Mouse (Mus musculus): ENCODE results near the gene Krt7.

Gene Krt7

GRCm38 (mm10) chr15:101410775-101411174, at the start of gene Krt7:
Krt7 (plus strand) TSS chr15:101411043.
- no peak for DNase-seq (ENCODE audit: low read depth, low spot score)

DNA sequence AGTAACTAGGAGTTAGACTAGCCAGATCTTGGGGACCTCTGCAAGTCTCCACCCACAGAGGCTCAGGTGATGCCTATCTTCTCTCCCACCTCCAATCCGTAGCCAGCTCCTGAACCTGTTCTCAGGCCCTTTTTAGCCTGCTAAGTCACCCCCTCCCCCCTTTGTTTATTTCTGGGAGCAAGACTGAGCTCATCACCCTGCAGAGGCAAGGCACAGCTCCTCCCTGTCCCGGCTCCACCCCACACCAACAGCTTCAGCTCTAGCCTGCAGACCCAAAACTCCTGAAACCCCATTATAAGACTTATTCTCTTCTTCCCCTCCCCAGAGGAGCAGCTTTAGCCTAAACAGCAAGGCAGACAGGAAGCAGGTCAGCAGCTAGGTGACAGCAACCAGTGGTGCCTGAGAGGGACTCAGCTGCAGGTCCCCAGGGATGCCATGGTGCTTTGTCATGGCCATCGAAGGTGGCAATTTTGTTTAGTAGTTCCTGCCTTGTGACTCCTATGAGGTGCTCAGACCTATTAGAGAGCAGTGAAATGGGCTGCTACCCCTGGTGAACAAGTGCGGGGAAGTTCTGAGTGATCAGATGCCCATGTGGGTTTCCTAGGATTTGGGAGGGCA, 48.3 kb upstream of the Krt7 start:
- no peak for DNase-seq (ENCODE audit: low read depth, low spot score)

GRCm38 (mm10) chr15:101363933-101364332, 46.9 kb upstream of the Krt7 start:
- no peak for DNase-seq (ENCODE audit: low read depth, low spot score)

DNA sequence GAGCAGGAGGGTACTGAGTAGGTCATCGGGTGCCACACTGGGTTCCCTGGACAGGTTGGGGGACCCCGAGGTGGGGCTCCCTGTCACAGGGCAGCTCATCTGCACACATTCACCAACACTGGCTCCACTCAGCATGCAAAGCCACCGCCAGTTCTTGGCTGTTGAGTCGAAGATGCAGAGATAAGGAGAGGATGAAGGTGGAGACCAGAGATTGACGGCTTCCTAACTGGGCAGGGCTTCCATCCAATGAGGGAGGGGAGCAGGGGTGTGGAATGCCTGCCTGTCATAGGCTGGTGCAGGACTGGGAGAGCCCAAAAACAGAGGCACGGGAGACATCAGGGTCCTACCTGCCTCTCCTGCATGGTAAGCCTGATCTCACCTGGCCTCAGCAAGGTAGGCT, 46.4 kb upstream of the Krt7 start:
- no peak for DNase-seq (ENCODE audit: low read depth, low spot score)

DNA sequence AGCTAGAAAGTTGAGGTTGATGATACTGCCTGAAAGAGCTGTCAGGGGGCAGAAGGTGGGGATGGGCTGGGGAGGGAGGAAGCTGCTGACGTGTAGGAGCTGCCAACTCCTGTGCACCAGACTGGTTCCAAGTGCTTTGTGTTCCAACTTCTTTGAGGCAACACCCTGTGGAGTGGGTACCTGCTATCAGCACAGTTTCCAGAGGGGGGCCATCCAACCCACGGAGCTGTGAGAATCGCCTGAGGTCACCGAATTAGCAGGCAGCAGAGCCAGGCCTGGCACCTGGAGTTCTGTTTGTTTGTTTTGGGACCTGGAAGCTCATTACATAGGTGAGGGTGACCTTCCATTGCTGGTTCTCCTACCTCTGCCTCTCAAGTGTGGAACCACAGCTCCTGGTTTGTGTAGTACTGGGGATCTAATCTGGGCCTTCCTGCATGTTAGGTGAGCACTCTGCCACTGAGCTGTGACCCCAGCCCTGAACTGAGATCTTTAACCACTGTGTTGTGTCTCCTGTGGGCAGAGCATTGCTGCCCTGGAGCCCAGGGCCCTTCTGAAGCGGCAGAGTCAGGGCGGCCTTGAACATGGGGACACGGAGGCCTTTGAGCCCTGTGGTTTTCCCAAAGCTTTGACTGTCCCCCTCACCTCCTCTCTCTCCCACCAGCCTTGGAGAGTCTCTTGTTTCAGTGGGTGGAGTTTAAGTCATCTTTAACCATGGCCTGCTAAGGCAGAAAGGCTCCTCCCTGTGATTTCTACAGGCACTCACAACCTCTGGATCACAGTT, 45.8 kb upstream of the Krt7 start:
- DNase-seq (ENCODE audit: low read depth, low spot score) = no peak

GRCm38 (mm10) chr15:101365721-101366120, 45.1 kb upstream of the Krt7 start:
- no peak for DNase-seq (ENCODE audit: low read depth, low spot score)

GRCm38 (mm10) chr15:101366482-101366881, 44.4 kb upstream of the Krt7 start:
- DNase-seq (ENCODE audit: low read depth, low spot score) = no peak

- DNase-seq (ENCODE audit: low read depth, low spot score) = no peak
Measured at GRCm38 (mm10) chr15:101366926-101367325, 43.9 kb upstream of the Krt7 start.

DNA sequence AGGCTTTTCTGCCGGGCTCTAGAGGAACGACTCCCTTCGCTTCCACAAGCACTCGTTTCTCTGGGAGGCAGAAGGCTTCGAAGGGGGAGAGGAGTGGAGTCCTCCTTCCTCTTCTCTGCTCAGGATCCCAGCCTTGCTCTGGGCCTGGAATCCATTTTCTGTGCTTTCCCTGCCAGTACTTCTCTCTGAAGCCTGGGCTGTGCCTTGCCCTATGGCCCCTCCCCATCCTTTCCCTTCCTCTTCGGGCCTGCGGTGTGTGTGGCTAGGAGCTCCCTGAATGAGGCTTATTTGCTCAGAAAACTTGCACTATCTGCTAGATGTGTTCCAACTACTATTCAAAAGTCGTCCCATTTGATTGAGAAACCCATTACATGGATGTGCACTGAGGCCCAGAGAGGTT, 43.3 kb upstream of the Krt7 start:
- DNase-seq (ENCODE audit: low read depth, low spot score) = no peak

- DNase-seq (ENCODE audit: low read depth, low spot score) = no peak
Measured at GRCm38 (mm10) chr15:101368015-101368414, 42.8 kb upstream of the Krt7 start.

DNA sequence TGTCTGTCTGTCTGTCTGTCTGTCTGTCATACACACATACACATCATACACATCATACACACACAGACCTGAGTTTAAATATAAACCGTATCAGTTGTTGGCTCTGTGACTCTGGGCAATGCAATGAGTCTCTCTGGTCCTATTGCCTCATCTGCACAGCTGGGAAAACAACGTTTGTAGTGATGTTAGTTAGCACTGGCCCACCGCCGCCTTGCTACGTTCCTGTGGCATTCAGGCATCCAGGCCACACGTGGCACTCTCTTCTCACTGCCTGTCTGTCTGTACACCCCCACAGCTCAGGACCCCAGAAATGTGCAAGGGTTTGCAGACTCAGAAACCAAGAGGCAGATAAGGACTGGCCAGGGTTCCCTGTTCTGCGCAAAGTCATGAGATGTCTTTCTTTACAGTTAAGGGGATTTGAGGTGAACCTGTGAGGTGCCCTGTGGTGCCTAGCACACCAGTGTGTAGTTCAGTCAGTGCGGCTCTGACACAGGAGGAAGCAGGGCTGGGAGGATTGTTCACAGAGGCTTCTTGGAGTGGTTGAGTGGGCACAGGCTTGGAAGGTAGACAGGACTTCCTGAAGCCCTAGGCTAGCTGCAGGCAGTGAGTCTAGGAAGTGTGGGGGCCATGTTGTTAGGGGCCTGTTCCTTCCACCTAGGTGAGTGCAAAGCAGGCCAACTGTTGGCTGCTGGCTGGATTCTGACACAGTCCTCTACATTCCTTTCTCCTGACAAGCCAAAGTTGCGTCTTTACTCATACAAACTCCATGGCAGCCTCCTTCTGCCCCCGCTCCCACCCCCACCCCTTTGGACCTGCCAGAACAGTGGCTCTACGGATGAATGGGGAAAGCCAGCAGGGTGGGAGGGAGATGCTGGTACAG, 42.1 kb upstream of the Krt7 start:
- no peak for DNase-seq (ENCODE audit: low read depth, low spot score)

- DNase-seq (ENCODE audit: low read depth, low spot score) = no peak
Measured at GRCm38 (mm10) chr15:101369382-101370100, 41.3 kb upstream of the Krt7 start.

GRCm38 (mm10) chr15:101370101-101370911, 40.5 kb upstream of the Krt7 start, which contains the start of gene Krt80:
Krt80 (minus strand) TSS chr15:101370162.
- DNase-seq (ENCODE audit: low read depth, low spot score) = no peak

- no peak for DNase-seq (ENCODE audit: low read depth, low spot score)
Measured at GRCm38 (mm10) chr15:101371141-101371985, 39.5 kb upstream of the Krt7 start.

DNA sequence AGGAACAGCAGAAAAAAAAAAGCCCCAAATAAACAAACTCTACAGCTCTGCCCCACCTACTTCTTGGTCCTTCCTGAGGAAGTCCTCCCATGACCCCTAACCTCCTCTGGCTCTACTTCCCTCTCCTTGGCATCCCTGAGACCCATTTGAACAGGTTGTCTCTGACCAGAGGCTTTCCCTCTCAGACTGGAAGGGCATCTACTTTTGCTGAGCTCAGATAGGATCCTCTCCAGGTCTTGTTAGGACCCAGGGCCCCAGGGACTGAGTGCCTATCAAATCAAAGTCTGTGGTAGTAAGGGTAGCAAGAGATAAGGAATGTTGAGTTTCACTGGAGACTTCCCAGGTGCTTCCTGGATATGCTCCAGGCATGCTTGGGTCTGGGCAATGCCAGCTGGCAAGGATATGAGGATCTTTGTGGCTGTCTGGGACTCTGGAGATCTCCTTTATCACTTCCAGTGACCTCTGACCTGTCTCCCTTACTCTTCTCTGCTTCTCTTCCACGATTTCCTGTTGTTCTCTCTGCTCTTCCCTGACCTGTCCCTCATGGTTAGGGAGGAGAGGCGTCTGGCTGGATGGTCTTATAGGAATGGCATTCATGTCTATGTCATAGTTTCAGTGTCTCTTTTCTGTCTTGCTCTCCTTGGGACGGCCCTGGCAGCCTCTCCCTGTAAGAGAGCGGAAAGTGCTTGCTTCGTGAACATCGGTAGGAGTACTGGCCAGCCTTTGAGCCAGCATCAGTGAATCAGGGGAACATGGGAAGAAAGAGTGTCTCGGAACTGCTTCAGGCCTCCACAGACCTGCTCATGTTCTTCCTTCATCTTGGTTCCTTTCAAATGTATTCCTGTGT, 38.5 kb upstream of the Krt7 start:
- DNase-seq (ENCODE audit: low read depth, low spot score) = no peak

DNA sequence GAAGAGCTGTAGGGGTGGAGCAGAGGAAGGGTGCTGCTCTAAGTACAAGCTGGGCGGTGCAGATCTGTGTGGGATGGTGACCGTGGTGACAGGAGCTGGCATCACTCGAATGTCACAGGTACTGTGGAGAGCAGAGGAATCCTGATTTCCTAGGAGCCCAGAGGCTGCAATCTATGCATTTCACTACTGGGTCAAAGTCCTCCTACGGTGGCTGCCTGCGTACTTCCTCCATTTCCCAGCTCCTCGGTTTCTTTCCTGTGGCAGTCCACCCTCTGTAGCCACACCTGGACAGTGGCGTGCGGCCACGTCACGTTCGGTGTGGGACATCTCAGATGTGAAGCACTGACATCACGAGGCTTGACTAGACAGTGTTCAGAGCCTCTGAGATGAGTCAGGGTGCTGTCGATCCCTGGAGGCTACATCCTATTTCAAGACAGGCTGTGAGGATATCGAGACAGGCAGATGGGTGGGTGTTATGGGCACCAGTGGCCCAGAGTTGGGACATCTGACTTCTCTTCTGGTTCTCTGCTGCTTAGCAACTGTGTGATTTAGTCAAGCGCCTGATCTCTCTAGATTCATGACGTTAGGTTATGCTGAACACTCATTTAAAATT, 37.5 kb upstream of the Krt7 start:
- DNase-seq (ENCODE audit: low read depth, low spot score) = no peak

DNA sequence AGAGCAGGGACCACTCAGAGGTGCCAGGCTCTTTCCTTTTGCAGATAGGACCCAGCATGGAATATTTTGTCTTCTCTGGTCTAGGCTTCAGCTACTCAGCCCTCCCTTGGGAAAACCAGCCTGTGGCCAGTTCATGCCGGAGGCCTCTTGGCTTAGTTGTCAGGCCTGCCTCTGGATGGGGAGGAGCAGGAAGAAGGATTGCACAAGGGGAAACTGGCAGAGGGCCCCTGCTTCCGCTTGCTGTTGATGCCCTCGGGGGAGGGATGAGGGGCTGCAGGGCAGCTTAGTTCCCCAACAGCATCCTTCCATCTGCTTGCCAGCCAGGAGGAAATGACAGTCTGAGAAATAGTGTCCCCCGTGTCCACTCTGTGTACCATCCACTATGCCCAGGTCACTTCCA, 36.0 kb upstream of the Krt7 start:
- DNase-seq (ENCODE audit: low read depth, low spot score) = no peak

DNA sequence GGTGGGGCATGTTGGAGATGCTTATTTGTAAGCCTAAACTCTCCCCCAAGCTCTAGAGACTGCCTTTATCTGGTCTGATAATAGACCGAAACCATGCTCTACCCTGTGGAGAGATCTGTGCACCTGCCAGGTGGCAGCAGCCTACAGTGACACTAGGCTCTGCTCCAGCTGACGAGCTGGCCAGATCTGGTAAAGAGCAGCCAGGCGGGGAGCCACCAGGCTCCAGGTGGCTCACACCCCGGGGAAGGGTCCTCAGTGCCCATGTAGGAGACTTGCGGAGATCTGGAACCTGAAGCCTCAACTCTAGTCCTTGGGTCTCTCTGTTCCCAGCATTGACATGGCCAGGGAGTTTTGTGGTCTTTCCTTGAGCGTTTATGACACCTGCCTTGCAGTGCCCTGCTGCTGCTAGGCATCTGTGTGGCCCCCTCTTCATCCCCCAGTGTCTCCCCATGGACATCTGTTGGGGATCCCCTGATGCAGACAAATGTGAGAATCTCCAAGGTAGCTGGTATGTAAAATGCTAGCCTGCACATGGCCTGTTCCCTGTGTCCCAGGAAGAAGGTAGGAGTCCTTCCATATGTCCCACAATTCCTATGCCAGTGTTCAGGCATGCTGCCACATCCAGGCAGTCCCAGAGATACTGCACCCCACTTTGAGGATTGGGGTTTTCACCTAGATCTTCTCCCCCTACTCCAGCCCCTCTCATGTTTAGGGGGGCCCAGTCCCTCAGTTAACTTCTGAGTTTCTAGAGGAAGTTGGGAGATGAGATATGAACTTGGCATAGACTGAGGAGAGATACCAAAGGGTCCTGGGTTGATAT, 34.7 kb upstream of the Krt7 start:
- DNase-seq (ENCODE audit: low read depth, low spot score) = no peak

All from c-Kit-negative CD71-positive TER-119-positive erythroid progenitor cells, embryonic 14.5 days (primary cell).